Mouse (Mus musculus): ENCODE measurements around the gene Vps35l.

DNA sequence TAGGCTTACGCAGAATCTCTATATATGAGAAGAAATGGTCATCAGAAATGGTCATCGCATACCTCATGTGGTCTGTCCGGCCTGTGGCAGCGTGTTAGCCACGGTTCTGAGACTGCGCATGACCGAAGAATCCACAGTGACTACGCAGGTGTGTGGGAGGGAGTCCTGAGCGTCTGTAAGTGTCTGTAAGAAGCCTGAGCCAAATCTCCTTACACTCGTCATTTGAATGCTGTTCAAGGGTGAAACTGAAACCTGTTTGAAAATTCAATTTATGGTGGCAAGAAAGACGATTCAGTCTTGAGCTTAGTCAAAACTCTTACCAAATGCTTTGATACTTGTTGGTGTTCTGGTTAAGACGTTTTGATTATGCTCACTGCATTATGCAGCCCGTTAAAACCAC is 6.8 kb upstream of the Vps35l start:
- TF ChIP-seq CTCF (IDR thresholded peaks at IDR 0.05; ENCODE audit: low read depth, low read length), result no peak
- no peak for TF ChIP-seq POLR2A (IDR thresholded peaks at IDR 0.05; ENCODE audit: borderline replicate concordance, low read depth, low read length)
